Mouse (Mus musculus) kidney, embryonic 16.5 days (tissue): ENCODE data around the gene Mgrn1. TPM values are rescaled to one million over a fixed set of nuclear protein-coding genes. Genes with fewer than 3 reads are reported as not detected.

Experiments used
- ATAC-seq: fragments of 200-750 bp; cut with Nextera tagmentation; 2 replicates; pipeline ENCODE4 v1.8.0; 2017; ENCODE audit warnings: moderate TSS enrichment; ENCODE audit not compliant: low FRiP score, low TSS enrichment
- H3K27ac ChIP-seq: fragments of 300-500 bp; sonication (generic); 2 replicates; pipeline ENCODE4 v1.5.1; 2014; ENCODE audit warnings: low read length
- H3K27me3 ChIP-seq: fragments of 300-500 bp; sonication (generic); 2 replicates; pipeline ENCODE4 v1.6.1; 2014; ENCODE audit warnings: low read length, control low read depth, mixed read lengths; ENCODE audit not compliant: insufficient read depth
- H3K36me3 ChIP-seq: fragments of 300-500 bp; sonication (generic); 2 replicates; pipeline ENCODE4 v1.6.1; 2014; ENCODE audit warnings: low read length, control low read depth, mixed read lengths; ENCODE audit not compliant: insufficient read depth
- H3K4me1 ChIP-seq: fragments of 300-500 bp; sonication (generic); 2 replicates; pipeline ENCODE4 v1.6.1; 2014; ENCODE audit warnings: low read length, control low read depth, mixed read lengths; ENCODE audit not compliant: insufficient read depth
- H3K4me2 ChIP-seq: fragments of 300-500 bp; sonication (generic); replicated peaks from 2 replicates; pipeline ENCODE4 v1.6.1; 2014; ENCODE audit warnings: low read depth, low read length
- H3K4me3 ChIP-seq: fragments of 300-500 bp; sonication (generic); 2 replicates; pipeline ENCODE4 v1.5.1; 2014; ENCODE audit warnings: mild to moderate bottlenecking, low read length
- H3K9ac ChIP-seq: fragments of 300-500 bp; sonication (generic); replicated peaks from 2 replicates; pipeline ENCODE4 v1.6.1; 2014; ENCODE audit warnings: low read length
- H3K9me3 ChIP-seq: fragments of 300-500 bp; sonication (generic); 2 replicates; pipeline ENCODE4 v1.6.1; 2016; ENCODE audit warnings: low read length, control low read depth
- WGBS: fragments of 180-500 bp; shearing (Covaris S2); extraction: QIAGEN DNeasy Blood & Tissue Kit; methylation state at CpG from one replicate; pipeline ENCODE4 v1.1.7; 2014; 5-methylcytosine and 5-hydroxymethylcytosine counted together
- polyA plus RNA-seq: library from polyadenylated mRNA; unstranded; fragments of >200 nt; fragmentation: Nextera tagmentation; extraction: Ambion mirVana; gene quantifications from 2 replicates; pipeline ENCODE4 v1.2.1, GENCODE M21; 2015

Gene Mgrn1
- polyA plus RNA-seq, 1 experiment from 2014 or later, result 113 TPM

DNA sequence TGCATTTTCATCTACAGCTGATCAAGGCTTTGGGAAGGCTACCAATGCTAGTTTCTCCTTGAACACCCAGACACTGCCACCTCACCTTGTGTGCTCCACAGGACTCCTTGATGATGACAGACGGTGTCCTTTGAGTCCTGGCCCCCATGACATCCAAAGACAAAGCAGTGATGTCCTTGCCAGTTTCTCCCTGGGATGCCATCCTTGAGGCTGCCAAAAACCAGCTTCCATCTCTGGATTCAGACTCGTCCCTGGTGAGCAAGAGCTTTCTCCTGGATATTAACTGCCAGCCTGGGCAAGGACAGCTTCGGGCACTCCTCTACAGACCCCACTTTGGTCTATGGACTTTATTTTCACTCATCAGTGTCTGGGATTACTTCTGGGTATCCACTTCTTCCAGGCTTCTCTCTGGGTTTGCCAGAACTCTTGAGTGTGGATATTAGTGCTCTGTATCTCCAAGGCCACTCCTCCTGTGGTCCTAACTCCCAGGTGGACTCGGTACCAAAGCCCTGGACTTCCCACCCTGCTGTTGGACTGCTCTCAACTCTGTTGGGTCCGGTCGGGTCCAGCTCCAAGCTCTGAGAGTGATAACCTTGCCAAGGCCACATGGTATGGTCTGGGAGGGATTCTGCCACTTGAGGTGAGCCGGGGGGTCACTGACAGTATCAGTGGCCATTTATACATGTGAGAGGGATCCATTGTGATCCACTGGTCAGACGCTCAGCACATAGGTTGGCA lies 79.5 kb downstream of the Mgrn1 start:
- H3K9ac ChIP-seq, result no peak overlapping the region
- H3K4me1 ChIP-seq, result peaks cover 20% of the 10 kb centered on the region
- H3K36me3 ChIP-seq, result no peaks in the 10 kb centered on the region
- no peak overlapping the region for H3K4me2 ChIP-seq
- peak overlapping the region; percentile 75; the same call in 1 of the 2 replicates for H3K4me3 ChIP-seq
- whole genome bisulfite sequencing, result 91% methylated on average over 8 of the region's 8 CpGs
- ATAC-seq, result no peak
- H3K9me3 ChIP-seq, result no peaks in the 10 kb centered on the region
- H3K27me3 ChIP-seq, result no peaks in the 10 kb centered on the region
- no peak overlapping the region for H3K27ac ChIP-seq

DNA sequence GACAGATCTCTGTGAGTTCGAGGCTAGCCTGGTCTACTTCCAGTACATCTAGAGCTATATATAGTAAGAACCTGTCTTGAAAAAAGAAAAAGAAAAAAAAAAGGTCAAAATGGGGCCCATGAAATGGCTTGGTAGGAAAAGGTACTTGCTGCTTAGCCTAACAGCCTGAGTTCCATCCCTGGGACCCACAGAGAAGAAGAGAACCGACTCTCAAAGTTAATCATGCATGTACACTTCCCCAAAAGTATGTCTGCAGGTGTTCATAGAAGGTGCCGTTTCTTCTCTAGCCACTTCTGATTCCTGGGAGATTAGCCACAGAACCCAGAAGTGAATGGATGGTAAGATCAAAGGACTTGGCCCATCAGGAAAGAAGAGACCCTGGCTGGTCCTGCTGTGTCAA lies 82.4 kb downstream of the Mgrn1 start:
- Histone ChIP-seq H3K36me3 (no peaks in the 10 kb centered on the region), H3K27ac (no peak overlapping the region), H3K9ac (no peak overlapping the region), H3K9me3 (no peaks in the 10 kb centered on the region), H3K4me1 (peaks cover 7% of the 10 kb centered on the region), H3K4me2 (no peak overlapping the region), H3K27me3 (no peaks in the 10 kb centered on the region), H3K4me3 (no peak overlapping the region)
- WGBS, result 74% methylated on average over 3 of the region's 3 CpGs
- no peak for ATAC-seq

GRCm38 (mm10) chr16:4969055-4969843 lies 83.2 kb downstream of the Mgrn1 start:
- no peaks in the 10 kb centered on the region for H3K27me3 ChIP-seq
- H3K4me3 ChIP-seq, result no peak overlapping the region
- H3K4me1 ChIP-seq, result peaks cover 6% of the 10 kb centered on the region
- no peak for ATAC-seq
- H3K36me3 ChIP-seq, result no peaks in the 10 kb centered on the region
- WGBS, result 85% methylated on average over 5 of the region's 5 CpGs
- no peak overlapping the region for H3K9ac ChIP-seq
- no peaks in the 10 kb centered on the region for H3K9me3 ChIP-seq
- H3K27ac ChIP-seq, result no peak overlapping the region
- no peak overlapping the region for H3K4me2 ChIP-seq

DNA sequence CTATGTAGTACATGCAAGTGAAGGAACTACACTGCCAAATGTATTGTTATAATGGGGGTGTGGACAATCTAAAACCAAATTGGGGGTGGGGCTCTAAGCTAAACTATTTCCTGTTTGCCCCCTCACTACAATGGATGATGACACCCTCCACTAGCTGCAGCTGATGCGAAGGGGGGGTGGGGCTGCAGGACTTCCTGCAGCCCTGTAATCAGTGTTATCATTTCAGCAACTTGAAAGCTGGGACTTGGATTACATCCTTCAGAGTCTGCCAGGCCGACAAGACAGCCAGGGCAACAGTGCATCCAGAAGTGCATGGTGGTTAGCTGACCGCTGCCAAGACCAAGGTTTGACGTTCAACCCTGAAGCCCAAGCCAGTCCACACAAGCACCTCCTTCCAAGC lies 85.6 kb downstream of the Mgrn1 start:
- H3K9me3 ChIP-seq, result no peaks in the 10 kb centered on the region
- 0 out of 2 replicates have a peak, but pooled peaks have one; percentile 35 for ATAC-seq
- no peak overlapping the region for H3K4me3 ChIP-seq
- 66% methylated on average over 4 of the region's 4 CpGs for WGBS
- no peaks in the 10 kb centered on the region for H3K36me3 ChIP-seq
- no peaks in the 10 kb centered on the region for H3K4me1 ChIP-seq
- H3K9ac ChIP-seq, result no peak overlapping the region
- H3K27me3 ChIP-seq, result no peaks in the 10 kb centered on the region
- H3K27ac ChIP-seq, result no peak overlapping the region
- H3K4me2 ChIP-seq, result no peak overlapping the region

GRCm38 (mm10) chr16:4974521-4974920 lies 88.5 kb downstream of the Mgrn1 start:
- H3K27me3 ChIP-seq, result no peaks in the 10 kb centered on the region
- WGBS, result 84% methylated on average over 5 of the region's 5 CpGs
- H3K36me3 ChIP-seq, result no peaks in the 10 kb centered on the region
- no peaks in the 10 kb centered on the region for H3K4me1 ChIP-seq
- no peak overlapping the region for H3K27ac ChIP-seq
- no peak for ATAC-seq
- no peak overlapping the region for H3K9ac ChIP-seq
- no peak overlapping the region for H3K4me3 ChIP-seq
- H3K9me3 ChIP-seq, result no peaks in the 10 kb centered on the region
- H3K4me2 ChIP-seq, result no peak overlapping the region

DNA sequence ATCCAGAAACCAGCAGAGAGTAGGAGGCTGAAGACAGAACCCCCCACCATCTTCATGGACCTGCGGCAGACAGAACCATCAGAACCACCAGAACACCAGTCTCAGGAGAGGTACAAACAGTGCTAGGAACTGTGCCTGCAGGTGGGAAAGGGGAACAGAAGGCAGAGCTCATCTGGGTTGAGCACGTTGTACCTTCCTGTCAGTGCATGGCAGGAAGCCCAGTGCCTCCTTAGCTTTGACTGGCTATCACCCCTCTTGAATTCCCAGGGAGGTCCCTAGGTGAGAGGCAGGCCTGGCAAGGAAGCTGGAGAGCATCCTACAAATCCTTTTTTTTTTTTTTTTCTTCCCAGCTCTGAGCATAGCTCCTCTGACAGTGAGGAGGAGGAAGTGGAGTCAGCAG lies 90.1 kb downstream of the Mgrn1 start:
- no peak overlapping the region for H3K4me2 ChIP-seq
- no peak for ATAC-seq
- no peaks in the 10 kb centered on the region for H3K27me3 ChIP-seq
- no peaks in the 10 kb centered on the region for H3K4me1 ChIP-seq
- no peak overlapping the region for H3K9ac ChIP-seq
- WGBS, result 76% methylated on average over 2 of the region's 2 CpGs
- H3K4me3 ChIP-seq, result no peak overlapping the region
- H3K36me3 ChIP-seq, result no peaks in the 10 kb centered on the region
- no peaks in the 10 kb centered on the region for H3K9me3 ChIP-seq
- H3K27ac ChIP-seq, result no peak overlapping the region

DNA sequence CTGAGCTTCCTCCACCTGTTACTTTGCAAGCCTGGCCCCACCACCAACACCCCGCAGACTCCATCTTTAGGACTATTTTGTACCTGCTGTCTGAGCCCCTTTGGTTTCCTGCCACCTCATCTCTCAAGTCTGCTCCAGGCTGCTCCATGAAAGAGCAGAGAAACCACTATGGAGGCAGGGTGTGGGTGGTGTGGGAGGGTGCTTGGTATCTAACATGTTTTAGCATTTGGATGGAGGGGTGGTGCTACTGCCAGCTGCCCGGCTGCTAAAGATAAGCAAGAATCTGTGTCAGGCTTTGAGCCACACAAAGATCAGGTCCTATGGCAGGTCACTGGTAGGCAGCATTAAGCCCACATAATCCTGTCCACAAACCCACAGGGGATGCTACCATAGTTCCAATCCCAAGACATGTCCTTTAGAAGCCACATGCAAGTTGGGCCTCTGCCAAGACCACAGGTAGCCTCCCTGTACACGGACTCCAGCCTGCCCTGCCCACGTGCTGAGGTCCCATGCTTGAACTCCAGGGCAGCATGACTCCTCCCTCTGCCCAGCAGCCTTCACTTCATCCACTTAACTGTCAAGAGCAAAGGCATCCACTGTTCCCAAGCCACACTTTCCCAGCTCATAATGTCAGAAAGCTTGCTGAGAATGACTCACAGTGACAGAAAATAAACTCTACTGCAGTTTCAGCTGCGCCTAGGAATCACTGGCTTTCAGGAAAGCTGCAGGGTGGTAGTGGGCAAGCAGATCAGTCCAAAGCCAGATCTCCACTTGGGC lies 92.4 kb downstream of the Mgrn1 start:
- no peak for ATAC-seq
- H3K4me1 ChIP-seq, result no peaks in the 10 kb centered on the region
- no peaks in the 10 kb centered on the region for H3K36me3 ChIP-seq
- WGBS, result 56% methylated on average over 5 of the region's 5 CpGs
- no peaks in the 10 kb centered on the region for H3K9me3 ChIP-seq
- H3K9ac ChIP-seq, result no peak overlapping the region
- no peak overlapping the region for H3K4me2 ChIP-seq
- no peak overlapping the region for H3K27ac ChIP-seq
- H3K4me3 ChIP-seq, result no peak overlapping the region
- no peaks in the 10 kb centered on the region for H3K27me3 ChIP-seq

DNA sequence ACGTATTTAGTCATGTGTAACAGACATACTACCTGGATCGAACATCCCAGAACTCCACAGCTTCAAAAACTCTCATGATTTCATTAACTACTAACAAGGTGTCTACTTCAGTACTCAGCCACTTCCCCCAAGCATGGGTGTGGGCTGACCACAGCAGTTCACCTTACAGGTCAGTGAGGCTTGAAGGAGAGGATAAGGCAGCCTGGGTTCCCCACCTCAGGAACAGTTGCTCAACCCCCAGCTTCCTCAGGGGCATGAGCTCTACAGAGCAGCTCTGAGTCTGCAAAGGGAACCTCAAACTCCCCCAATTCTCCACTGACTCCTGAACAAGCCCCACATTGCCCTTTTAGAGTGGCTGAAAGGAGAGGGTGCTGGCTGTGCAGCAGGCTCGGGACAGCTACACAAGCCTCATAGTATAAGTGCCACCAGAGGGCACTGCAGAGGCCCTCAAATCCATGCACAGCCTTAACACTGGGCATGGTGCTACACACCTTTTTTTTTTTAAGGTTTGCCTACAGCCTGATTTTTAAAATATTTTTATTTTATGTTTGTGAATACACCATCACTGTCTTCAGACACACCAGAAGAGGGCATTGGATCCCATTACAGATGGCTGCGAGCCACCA lies 93.8 kb downstream of the Mgrn1 start:
- ATAC-seq, result peak; percentile 80

GRCm38 (mm10) chr16:4984717-4985116 lies 98.7 kb downstream of the Mgrn1 start:
- Histone ChIP-seq H3K27ac (no peak overlapping the region), H3K4me2 (no peak overlapping the region), H3K4me1 (no peaks in the 10 kb centered on the region), H3K4me3 (no peak overlapping the region), H3K9ac (no peak overlapping the region), H3K27me3 (no peaks in the 10 kb centered on the region), H3K9me3 (no peaks in the 10 kb centered on the region), H3K36me3 (no peaks in the 10 kb centered on the region)
- 90% methylated on average over 12 of the region's 12 CpGs for WGBS
- ATAC-seq, result no peak

More for the DNA sequence above, 93.8 kb downstream of the Mgrn1 start:
- Histone ChIP-seq H3K9me3 (no peaks in the 10 kb centered on the region), H3K9ac (no peak overlapping the region), H3K4me3 (no peak overlapping the region), H3K36me3 (no peaks in the 10 kb centered on the region), H3K27me3 (no peaks in the 10 kb centered on the region), H3K27ac (no peak overlapping the region), H3K4me2 (no peak overlapping the region), H3K4me1 (no peaks in the 10 kb centered on the region)
- 72% methylated on average over 4 of the region's 4 CpGs for WGBS
